Mouse (Mus musculus): ENCODE data around the gene Map2k4.

Map2k4 gene

GRCm38 (mm10) chr11:65788154-65788553, at the start of gene Map2k4:
Gene Map2k4 (minus strand): TSS chr11:65788297.
- in situ Hi-C loops (cut with MboI): no loop called here

- in situ Hi-C loops (cut with MboI): no loop called here
Measured at GRCm38 (mm10) chr11:65824556-65824955, 36.5 kb upstream of the Map2k4 start.

GRCm38 (mm10) chr11:65820877-65821276, 32.8 kb upstream of the Map2k4 start:
- in situ Hi-C loops (cut with MboI): no loop called here

GRCm38 (mm10) chr11:65820280-65820679, 32.2 kb upstream of the Map2k4 start:
- in situ Hi-C loops (cut with MboI): no loop called here

- in situ Hi-C loops (cut with MboI): no loop called here
Measured at GRCm38 (mm10) chr11:65818193-65818592, 30.1 kb upstream of the Map2k4 start.

GRCm38 (mm10) chr11:65816237-65816636, 28.1 kb upstream of the Map2k4 start:
- in situ Hi-C loops (cut with MboI): no loop called here

- in situ Hi-C loops (cut with MboI): no loop called here
Measured at GRCm38 (mm10) chr11:65814381-65814780, 26.3 kb upstream of the Map2k4 start.

GRCm38 (mm10) chr11:65812088-65812487, 24.0 kb upstream of the Map2k4 start:
- in situ Hi-C loops (cut with MboI): no loop called here

- in situ Hi-C loops (cut with MboI): no loop called here
Measured at GRCm38 (mm10) chr11:65807601-65808000, 19.5 kb upstream of the Map2k4 start.

- in situ Hi-C loops (cut with MboI): no loop called here
Measured at GRCm38 (mm10) chr11:65806909-65807504, 18.9 kb upstream of the Map2k4 start, which contains the start of gene Zkscan6. Gene Zkscan6 (plus strand): TSS chr11:65807175.

- in situ Hi-C loops (cut with MboI): no loop called here
Measured at GRCm38 (mm10) chr11:65806321-65806904, 18.3 kb upstream of the Map2k4 start.

GRCm38 (mm10) chr11:65801899-65802298, 13.8 kb upstream of the Map2k4 start:
- in situ Hi-C loops (cut with MboI): no loop called here

GRCm38 (mm10) chr11:65795896-65796295, 7.8 kb upstream of the Map2k4 start:
- in situ Hi-C loops (cut with MboI): no loop called here

- in situ Hi-C loops (cut with MboI): no loop called here
Measured at GRCm38 (mm10) chr11:65794428-65795219, 6.5 kb upstream of the Map2k4 start.

GRCm38 (mm10) chr11:65787421-65788151, 511 bp downstream of the Map2k4 start:
- in situ Hi-C loops (cut with MboI): no loop called here

- in situ Hi-C loops (cut with MboI): no loop called here
Measured at GRCm38 (mm10) chr11:65786160-65786559, 1.9 kb downstream of the Map2k4 start.

GRCm38 (mm10) chr11:65781596-65781995, 6.5 kb downstream of the Map2k4 start:
- in situ Hi-C loops (cut with MboI): no loop called here

GRCm38 (mm10) chr11:65779578-65779977, 8.5 kb downstream of the Map2k4 start:
- in situ Hi-C loops (cut with MboI): no loop called here

GRCm38 (mm10) chr11:65779066-65779465, 9.0 kb downstream of the Map2k4 start:
- in situ Hi-C loops (cut with MboI): no loop called here

GRCm38 (mm10) chr11:65777810-65778209, 10.3 kb downstream of the Map2k4 start:
- in situ Hi-C loops (cut with MboI): no loop called here

- in situ Hi-C loops (cut with MboI): no loop called here
Measured at GRCm38 (mm10) chr11:65776906-65777611, 11.0 kb downstream of the Map2k4 start.
